Mouse (Mus musculus) kidney, adult 2 months (tissue): ENCODE measurements around the gene Lrrc51.

Experiments
- CTCF ChIP-seq: fragments of 200-500 bp; conservative IDR thresholded peaks from 2 replicates; pipeline ENCODE4 v1.5.1; 2011; ENCODE audit warnings: low read depth, mild to moderate bottlenecking, control low read depth, low read length, moderate library complexity, mixed read lengths; ENCODE audit not compliant: insufficient read depth, insufficient read length
- POLR2A ChIP-seq: fragments of 200-500 bp; IDR thresholded peaks from one replicate; pipeline ENCODE4 v1.6.1; 2011; ENCODE audit warnings: low read depth, low read length, control low read depth

DNA sequence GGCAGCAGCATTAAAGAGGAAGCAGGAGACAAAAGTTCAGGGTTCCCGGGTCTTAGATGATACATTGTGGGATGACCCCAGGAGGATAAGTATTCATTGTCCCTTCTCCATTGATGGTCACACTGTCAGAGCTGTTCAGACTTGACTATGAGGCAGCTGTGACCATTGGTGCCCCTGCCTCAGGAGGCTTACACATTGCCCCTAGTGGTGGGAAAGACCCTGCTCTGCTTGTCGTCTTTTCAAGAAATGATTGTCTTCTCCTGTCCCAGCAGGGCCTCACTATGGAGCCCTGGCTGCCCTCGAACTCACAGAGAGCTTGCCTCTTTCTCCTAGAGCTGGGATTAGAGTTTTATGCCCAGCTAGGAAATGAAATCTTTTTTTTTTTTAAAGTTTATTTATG is 21.7 kb downstream of the Lrrc51 start:
- TF ChIP-seq CTCF, result no peak; the same call in 1 of the 2 replicates
- TF ChIP-seq POLR2A, result no peak
